Mouse (Mus musculus): ENCODE data around the gene Ifit2. TPM values are rescaled to one million over a fixed set of nuclear protein-coding genes. Genes with fewer than 3 reads are reported as not detected.

The Ifit2 gene
- total and polyA plus RNA-seq, 3 experiments: 0.69 to 2.7 TPM; not detected in 1

DNA sequence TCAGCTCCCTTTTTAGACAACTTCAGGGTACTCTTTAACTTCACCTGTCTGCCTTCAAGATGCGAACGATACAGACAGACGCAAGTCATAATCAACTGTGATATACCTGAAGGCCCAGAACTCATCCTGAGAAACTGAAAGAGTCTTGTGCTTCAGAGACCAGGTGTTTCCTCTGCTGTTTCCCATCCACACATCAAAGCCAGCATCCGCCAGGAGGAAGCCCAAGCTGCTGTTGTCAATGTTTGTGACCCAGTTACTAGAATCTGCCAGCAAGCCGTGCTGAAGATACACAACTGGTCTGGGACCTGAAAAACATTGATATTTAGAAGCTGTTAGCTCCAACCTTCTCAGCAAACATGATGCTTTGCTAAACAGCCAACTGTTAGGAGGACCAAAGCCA lies 39.8 kb upstream of the Ifit2 start:
- Histone ChIP-seq H3K9ac (ENCODE audit: control insufficient read depth, low read depth, low read length, poor library complexity, severe bottlenecking) (no peak overlapping the region), H3K4me1 (ENCODE audit: control insufficient read depth in 1 of 2, insufficient read depth in 2 of 2, low read length in 2 of 2) (no peaks in the 10 kb centered on the region), H3K4me3 (ENCODE audit: control insufficient read depth in 1 of 2, insufficient read depth in 1 of 2, low read depth in 2 of 2, low read length in 2 of 2) (no peak overlapping the region), H3K9me3 (replicated peaks; ENCODE audit: insufficient read depth, low read length) (no peaks in the 10 kb centered on the region), H3K27ac (ENCODE audit: control insufficient read depth, low read depth, low read length) (no peak overlapping the region), H3K27me3 (ENCODE audit: control insufficient read depth in 1 of 2, insufficient read depth in 2 of 2, low read length in 2 of 2) (no peaks in the 10 kb centered on the region), H3K79me2 (ENCODE audit: control insufficient read depth, insufficient read depth, low read length, poor library complexity) (no peaks in the 10 kb centered on the region), H3K36me3 (ENCODE audit: control insufficient read depth in 1 of 2, insufficient read depth in 2 of 2, low read length in 2 of 2) (no peaks in the 10 kb centered on the region; a peak in 1 of 4 replicates)
- TF ChIP-seq ZMIZ1 (IDR thresholded peaks at IDR 0.05; ENCODE audit: low read depth, low read length) (no peak), EP300 (IDR thresholded peaks at IDR 0.05; ENCODE audit: low read depth in 1 of 2, low read length in 2 of 2) (no peak), POLR2A (IDR thresholded peaks at IDR 0.05; ENCODE audit: control insufficient read depth in 1 of 2, insufficient read depth in 1 of 2, low read depth in 1 of 2, low read length in 2 of 2, poor library complexity in 1 of 2) (no peak), POLR2AphosphoS2 (IDR thresholded peaks at IDR 0.05; ENCODE audit: low read length) (no peak), CTCF (IDR thresholded peaks at IDR 0.05 in 2 of 3, conservative IDR thresholded peaks at IDR 0.05 in 1 of 3; ENCODE audit: control insufficient read depth in 1 of 3, insufficient read depth in 1 of 3, low read depth in 2 of 3, low read length in 3 of 3, poor library complexity in 1 of 3, severe bottlenecking in 1 of 3) (no peak), ZKSCAN1 (IDR thresholded peaks at IDR 0.05; ENCODE audit: low read depth, low read length) (no peak), USF1 (IDR thresholded peaks at IDR 0.05; ENCODE audit: low read depth, low read length) (no peak), NRF1 (IDR thresholded peaks at IDR 0.05; ENCODE audit: insufficient read depth, low read depth, low read length, poor library complexity, severe bottlenecking) (no peak), MAZ (IDR thresholded peaks at IDR 0.05; ENCODE audit: low read depth, low read length) (no peak), ZNF384 (IDR thresholded peaks at IDR 0.05; ENCODE audit: low read depth, low read length) (no peak), MAX (IDR thresholded peaks at IDR 0.05; ENCODE audit: low read length) (no peak), MYC (IDR thresholded peaks at IDR 0.05; ENCODE audit: low read depth, low read length) (no peak), ELF1 (IDR thresholded peaks at IDR 0.05; ENCODE audit: low read depth, low read length) (no peak), E2F4 (IDR thresholded peaks at IDR 0.05; ENCODE audit: borderline replicate concordance, low read depth, low read length) (no peak), GATA1 (IDR thresholded peaks at IDR 0.05; ENCODE audit: low read depth, low read length) (no peak), MAFK (IDR thresholded peaks at IDR 0.05; ENCODE audit: borderline replicate concordance, low read depth, low read length) (no peak), UBTF (IDR thresholded peaks at IDR 0.05; ENCODE audit: borderline replicate concordance, insufficient read depth, low read depth, low read length) (no peak), NELFE (IDR thresholded peaks at IDR 0.05; ENCODE audit: low read depth, low read length) (no peak), SMC3 (IDR thresholded peaks at IDR 0.05; ENCODE audit: low read depth, low read length) (no peak), TBP (IDR thresholded peaks at IDR 0.05; ENCODE audit: low read depth, low read length) (no peak)
- no peak for DNase-seq (ENCODE audit: low read depth, low spot score)

- no peaks in the 10 kb centered on the region for H3K9me3 ChIP-seq (replicated peaks; ENCODE audit: insufficient read depth, low read length)
- no peaks in the 10 kb centered on the region for H3K79me2 ChIP-seq (ENCODE audit: control insufficient read depth, insufficient read depth, low read length, poor library complexity)
- H3K27me3 ChIP-seq (ENCODE audit: control insufficient read depth in 1 of 2, insufficient read depth in 2 of 2, low read length in 2 of 2): no peaks in the 10 kb centered on the region
- H3K4me3 ChIP-seq (ENCODE audit: control insufficient read depth in 1 of 2, insufficient read depth in 1 of 2, low read depth in 2 of 2, low read length in 2 of 2): no peak overlapping the region
- H3K9ac ChIP-seq (ENCODE audit: control insufficient read depth, low read depth, low read length, poor library complexity, severe bottlenecking): no peak overlapping the region
- no peak for DNase-seq (ENCODE audit: low read depth, low spot score)
- H3K4me1 ChIP-seq (ENCODE audit: control insufficient read depth in 1 of 2, insufficient read depth in 2 of 2, low read length in 2 of 2): no peaks in the 10 kb centered on the region
- H3K27ac ChIP-seq (ENCODE audit: control insufficient read depth, low read depth, low read length): no peak overlapping the region
- TF ChIP-seq CTCF (IDR thresholded peaks at IDR 0.05 in 2 of 3, conservative IDR thresholded peaks at IDR 0.05 in 1 of 3; ENCODE audit: control insufficient read depth in 1 of 3, insufficient read depth in 1 of 3, low read depth in 2 of 3, low read length in 3 of 3, poor library complexity in 1 of 3, severe bottlenecking in 1 of 3) (no peak), USF2 (IDR thresholded peaks at IDR 0.05; ENCODE audit: borderline replicate concordance in 1 of 2, insufficient read depth in 1 of 2, low read depth in 1 of 2, low read length in 2 of 2) (no peak), HCFC1 (IDR thresholded peaks at IDR 0.05; ENCODE audit: low read depth, low read length) (no peak), ZC3H11A (IDR thresholded peaks at IDR 0.05; ENCODE audit: low read depth, low read length) (no peak), USF1 (IDR thresholded peaks at IDR 0.05; ENCODE audit: low read depth, low read length) (no peak), TBP (IDR thresholded peaks at IDR 0.05; ENCODE audit: low read depth, low read length) (no peak), MAZ (IDR thresholded peaks at IDR 0.05; ENCODE audit: low read depth, low read length) (no peak), CHD1 (IDR thresholded peaks at IDR 0.05; ENCODE audit: low read depth, low read length) (no peak), NRF1 (IDR thresholded peaks at IDR 0.05; ENCODE audit: insufficient read depth, low read depth, low read length, poor library complexity, severe bottlenecking) (no peak), NELFE (IDR thresholded peaks at IDR 0.05; ENCODE audit: low read depth, low read length) (no peak), TCF12 (IDR thresholded peaks at IDR 0.05; ENCODE audit: low read depth, low read length) (no peak), SMC3 (IDR thresholded peaks at IDR 0.05; ENCODE audit: low read depth, low read length) (no peak), MEF2A (IDR thresholded peaks at IDR 0.05; ENCODE audit: extremely low read depth, insufficient replicate concordance, low read depth, low read length, poor library complexity, severe bottlenecking) (no peak), POLR2AphosphoS5 (IDR thresholded peaks at IDR 0.05; ENCODE audit: borderline replicate concordance, low read depth, low read length) (no peak), MAX (IDR thresholded peaks at IDR 0.05; ENCODE audit: low read length) (no peak)
- H3K36me3 ChIP-seq (ENCODE audit: control insufficient read depth in 1 of 2, insufficient read depth in 2 of 2, low read length in 2 of 2): no peaks in the 10 kb centered on the region; a peak in 1 of 4 replicates
Observed at GRCm38 (mm10) chr19:34511528-34511927, 39.0 kb upstream of the Ifit2 start.

All from MEL (cell line).